Mouse (Mus musculus) adrenal gland, adult (tissue): ENCODE measurements around the gene Acly.

Source experiments
- DNase-seq, 2 experiments: peaks; one replicate each; pipeline ENCODE4 v3.0.0; 2022 to 2023; ENCODE audit warnings: low spot score in 1 of 2; ENCODE audit not compliant: inconsistent age in 2 of 2

Gene Acly

GRCm38 (mm10) chr11:100457247-100457646 is 70.6 kb downstream of the Acly start:
- no peak for DNase-seq

GRCm38 (mm10) chr11:100442625-100443024 is 85.2 kb downstream of the Acly start:
- no peak for DNase-seq

GRCm38 (mm10) chr11:100441797-100442196 is 86.0 kb downstream of the Acly start, which contains the start of the genes Nt5c3b and Klhl10:
Gene Nt5c3b (minus strand): TSS chr11:100441808.
Gene Klhl10 (plus strand): TSS chr11:100441917.
- DNase-seq = no peak

GRCm38 (mm10) chr11:100440691-100441522 is 86.9 kb downstream of the Acly start:
- DNase-seq = peak; percentile 90 to 95

GRCm38 (mm10) chr11:100437901-100438300 is 89.9 kb downstream of the Acly start:
- no peak for DNase-seq

GRCm38 (mm10) chr11:100435678-100436246 is 92.0 kb downstream of the Acly start:
- peak; percentile 45 to 72 for DNase-seq

GRCm38 (mm10) chr11:100432002-100432401 is 95.8 kb downstream of the Acly start:
- no peak for DNase-seq

- no peak for DNase-seq
Measured at GRCm38 (mm10) chr11:100430052-100430451, 97.7 kb downstream of the Acly start.

GRCm38 (mm10) chr11:100428612-100429199 is 99.1 kb downstream of the Acly start:
- peak; percentile 94 to 95 for DNase-seq

- DNase-seq = no peak
Measured at GRCm38 (mm10) chr11:100426820-100427219, 101.0 kb downstream of the Acly start.
